Mouse (Mus musculus) c-Kit-positive CD71-negative TER-119-negative erythroid progenitor cells, embryonic 14.5 days (primary cell): ENCODE results near the gene Dnajc12.
"Not testable (repeated sequence)": the region's sequence is repeated elsewhere in the genome, so short reads cannot be mapped to it uniquely, and the experiment has no call there.

Experiments used
- DNase-seq: peaks from one replicate; pipeline ENCODE4 v3.0.0-alpha.2; 2013; ENCODE audit warnings: low read depth

Gene Dnajc12

GRCm38 (mm10) chr10:63386444-63386843 is 4.2 kb downstream of the Dnajc12 start:
- DNase-seq: peak; percentile 79

GRCm38 (mm10) chr10:63386991-63387390 is 4.7 kb downstream of the Dnajc12 start:
- no peak for DNase-seq

GRCm38 (mm10) chr10:63388948-63389347 is 6.7 kb downstream of the Dnajc12 start:
- no peak for DNase-seq

- DNase-seq: no peak
Measured at GRCm38 (mm10) chr10:63396963-63397362, 14.7 kb downstream of the Dnajc12 start.

- DNase-seq: no peak
Measured at GRCm38 (mm10) chr10:63402731-63403504, 20.7 kb downstream of the Dnajc12 start.

GRCm38 (mm10) chr10:63403636-63404035 is 21.4 kb downstream of the Dnajc12 start:
- DNase-seq: no peak

- no peak for DNase-seq
Measured at GRCm38 (mm10) chr10:63410162-63410956, 28.1 kb downstream of the Dnajc12 start.

GRCm38 (mm10) chr10:63411674-63412073 is 29.4 kb downstream of the Dnajc12 start:
- not testable (repeated sequence) for DNase-seq

GRCm38 (mm10) chr10:63412756-63413155 is 30.5 kb downstream of the Dnajc12 start:
- no peak for DNase-seq

GRCm38 (mm10) chr10:63415287-63415686 is 33.0 kb downstream of the Dnajc12 start:
- DNase-seq: no peak

GRCm38 (mm10) chr10:63415850-63416249 is 33.6 kb downstream of the Dnajc12 start:
- no peak for DNase-seq

GRCm38 (mm10) chr10:63417061-63417460 is 34.8 kb downstream of the Dnajc12 start:
- DNase-seq: no peak

- no peak for DNase-seq
Measured at GRCm38 (mm10) chr10:63421739-63422735, 39.8 kb downstream of the Dnajc12 start, which contains the start of gene Gm7075. TSS of gene Gm7075 (minus strand) at chr10:63421789.

- DNase-seq: no peak
Measured at GRCm38 (mm10) chr10:63422736-63422992, 40.4 kb downstream of the Dnajc12 start.

GRCm38 (mm10) chr10:63423591-63424474 is 41.6 kb downstream of the Dnajc12 start:
- DNase-seq: no peak

GRCm38 (mm10) chr10:63424475-63424814 is 42.2 kb downstream of the Dnajc12 start:
- no peak for DNase-seq

- no peak for DNase-seq
Measured at GRCm38 (mm10) chr10:63427146-63427545, 44.9 kb downstream of the Dnajc12 start.

- DNase-seq: no peak
Measured at GRCm38 (mm10) chr10:63428243-63429022, 46.2 kb downstream of the Dnajc12 start.

- no peak for DNase-seq
Measured at GRCm38 (mm10) chr10:63429023-63429340, 46.7 kb downstream of the Dnajc12 start.

GRCm38 (mm10) chr10:63429380-63429779 is 47.1 kb downstream of the Dnajc12 start:
- peak; percentile 94 for DNase-seq
